25 mouse cellular contexts compared by ENCODE assay signal in the genomic region with DNA sequence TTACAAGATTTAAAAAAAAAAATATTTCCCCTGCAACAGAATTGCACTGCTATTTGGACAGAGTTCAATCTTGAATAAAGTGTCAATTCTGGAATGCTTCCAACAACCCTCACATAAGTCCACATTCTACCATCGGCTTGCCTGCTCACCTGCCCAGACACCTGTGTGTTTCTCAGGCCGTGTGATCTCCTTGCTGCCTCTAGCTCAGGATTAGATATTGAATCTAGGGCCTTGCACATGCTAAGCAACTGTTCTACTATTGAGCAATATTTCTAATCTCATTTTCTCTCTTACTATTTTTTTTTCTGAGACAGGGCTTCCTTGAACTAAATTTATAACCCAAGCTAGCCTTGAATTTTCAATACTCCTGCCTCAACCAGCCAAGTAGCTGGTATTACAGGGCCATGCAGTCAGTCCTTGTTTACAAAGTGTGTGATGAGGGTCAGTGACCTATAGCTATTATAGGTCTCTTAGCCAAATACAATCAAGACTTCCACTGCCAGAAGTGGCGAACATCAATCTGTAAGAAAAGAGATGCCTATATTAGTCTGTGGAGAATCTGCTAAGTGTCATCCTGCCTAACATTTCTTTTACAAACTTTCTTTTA. TPM values are rescaled to one million over a fixed set of nuclear protein-coding genes. Genes with fewer than 3 reads are reported as not detected.
DNase-seq lines count a peak whose midpoint lies in the region; ATAC-seq and TF ChIP-seq lines count a peak whose summit lies in the region.
"Had no signal": no experiment of that assay in that cellular context is flagged by ENCODE, and none has a peak within 500 bp of the region (broad histone marks: within the 10 kb centered on the region; RNA-seq: fewer than 3 reads in every experiment).

No protein-coding gene starts in this region.

- no peak overlapping the region for H3K9ac ChIP-seq in intestine, embryonic 15.5 days
- H3K9ac ChIP-seq in intestine, postnatal 0 days (ENCODE audit: low read depth, low read length) = no peak overlapping the region
- H3K9ac ChIP-seq in lung, embryonic 14.5 days = no peak overlapping the region
- H3K9ac ChIP-seq in intestine, embryonic 16.5 days (ENCODE audit: low read depth, low read length) = no peak overlapping the region
- H3K9ac ChIP-seq: embryonic facial prominence, embryonic 15.5 days; hindbrain, embryonic 12.5 days had no signal

- peak; percentile 77 for ATAC-seq in intestine, embryonic 15.5 days
- no peak for ATAC-seq in intestine, postnatal 0 days
- no peak for ATAC-seq in lung, embryonic 14.5 days (ENCODE audit: insufficient read depth)
- ATAC-seq in intestine, embryonic 16.5 days = peak; percentile 87
- ATAC-seq: forebrain, embryonic 14.5 days; hindbrain, embryonic 16.5 days had no signal

- 29% methylated on average over 3 of the region's 3 CpGs for WGBS in intestine, embryonic 15.5 days
- WGBS in intestine, postnatal 0 days = 30% methylated on average over 3 of the region's 3 CpGs
- WGBS in lung, embryonic 14.5 days = 34% methylated on average over 3 of the region's 3 CpGs
- WGBS in intestine, embryonic 16.5 days = 40% methylated on average over 3 of the region's 3 CpGs

- no peak overlapping the region for H3K27ac ChIP-seq in intestine, embryonic 15.5 days
- H3K27ac ChIP-seq in intestine, postnatal 0 days (ENCODE audit: low read depth, low read length) = no peak overlapping the region
- no peak overlapping the region for H3K27ac ChIP-seq in lung, embryonic 14.5 days (ENCODE audit: low read depth)
- H3K27ac ChIP-seq in intestine, embryonic 16.5 days (ENCODE audit: low read length) = no peak overlapping the region
- H3K27ac ChIP-seq: embryonic facial prominence, embryonic 15.5 days; forebrain, embryonic 10.5 days; gastrocnemius, adult 2 months; hindbrain, embryonic 12.5 days had no signal

- H3K9me3 ChIP-seq in intestine, embryonic 15.5 days = no peaks in the 10 kb centered on the region
- no peaks in the 10 kb centered on the region for H3K9me3 ChIP-seq in intestine, postnatal 0 days (ENCODE audit: control insufficient read depth)
- no peaks in the 10 kb centered on the region for H3K9me3 ChIP-seq in lung, embryonic 14.5 days (ENCODE audit: low read depth, low read length)
- no peaks in the 10 kb centered on the region for H3K9me3 ChIP-seq in intestine, embryonic 16.5 days (ENCODE audit: control insufficient read depth, low read length)
- H3K9me3 ChIP-seq: embryonic facial prominence, embryonic 15.5 days; forebrain, embryonic 10.5 days; hindbrain, embryonic 12.5 days had no signal

- 0 out of 2 replicates have a peak, but pooled peaks cover 2% of the 10 kb centered on the region for H3K4me1 ChIP-seq in intestine, embryonic 15.5 days (replicated peaks)
- no peaks in the 10 kb centered on the region for H3K4me1 ChIP-seq in intestine, postnatal 0 days (replicated peaks; ENCODE audit: control insufficient read depth, insufficient read depth, low read length)
- H3K4me1 ChIP-seq in lung, embryonic 14.5 days (ENCODE audit: insufficient read depth) = no peaks in the 10 kb centered on the region
- 0 out of 2 replicates have a peak, but pooled peaks cover 2% of the 10 kb centered on the region for H3K4me1 ChIP-seq in intestine, embryonic 16.5 days (ENCODE audit: control insufficient read depth, insufficient read depth, low read length)
- H3K4me1 ChIP-seq: embryonic facial prominence, embryonic 15.5 days; forebrain, embryonic 10.5 days; hindbrain, embryonic 12.5 days had no signal

- no peaks in the 10 kb centered on the region for H3K27me3 ChIP-seq in intestine, embryonic 15.5 days (replicated peaks)
- H3K27me3 ChIP-seq in intestine, postnatal 0 days (replicated peaks; ENCODE audit: control insufficient read depth, insufficient read depth, low read length) = no peaks in the 10 kb centered on the region
- no peaks in the 10 kb centered on the region for H3K27me3 ChIP-seq in lung, embryonic 14.5 days (ENCODE audit: insufficient read depth, low read length)
- no peaks in the 10 kb centered on the region for H3K27me3 ChIP-seq in intestine, embryonic 16.5 days (replicated peaks; ENCODE audit: control insufficient read depth, insufficient read depth, low read length)
- H3K27me3 ChIP-seq: embryonic facial prominence, embryonic 15.5 days; hindbrain, embryonic 12.5 days had no signal

- no peak overlapping the region for H3K4me3 ChIP-seq in intestine, embryonic 15.5 days (replicated peaks)
- no peak overlapping the region for H3K4me3 ChIP-seq in intestine, postnatal 0 days (ENCODE audit: low read depth, low read length)
- H3K4me3 ChIP-seq in lung, embryonic 14.5 days (ENCODE audit: low read depth, low read length) = no peak overlapping the region
- no peak overlapping the region for H3K4me3 ChIP-seq in intestine, embryonic 16.5 days (ENCODE audit: low read length)
- H3K4me3 ChIP-seq: embryonic facial prominence, embryonic 15.5 days; erythroblast, embryonic 14.5 days; forebrain, embryonic 10.5 days; gastrocnemius, adult 2 months; hindbrain, embryonic 12.5 days had no signal

- TF ChIP-seq CTCF in intestine, postnatal 0 days (IDR thresholded peaks at IDR 0.05; ENCODE audit: low read depth) = no peak
- no peak for TF ChIP-seq CTCF in lung, embryonic 14.5 days (IDR thresholded peaks at IDR 0.05; ENCODE audit: low read depth)

- H3K36me3 ChIP-seq in intestine, embryonic 15.5 days = no peaks in the 10 kb centered on the region
- no peaks in the 10 kb centered on the region for H3K36me3 ChIP-seq in intestine, postnatal 0 days (ENCODE audit: control insufficient read depth, insufficient read depth)
- no peaks in the 10 kb centered on the region for H3K36me3 ChIP-seq in lung, embryonic 14.5 days (ENCODE audit: insufficient read depth)
- H3K36me3 ChIP-seq in intestine, embryonic 16.5 days (ENCODE audit: control insufficient read depth, insufficient read depth, low read length) = no peaks in the 10 kb centered on the region
- H3K36me3 ChIP-seq: embryonic facial prominence, embryonic 15.5 days; forebrain, embryonic 10.5 days; hindbrain, embryonic 12.5 days had no signal

- peak; percentile 30 for DNase-seq in lung, embryonic 14.5 days
- DNase-seq in lung, postnatal 25 days (ENCODE audit: low spot score) = no peak
- DNase-seq in adipocyte (ENCODE audit: low spot score) = peak; percentile 19
- no peak for DNase-seq in right cerebral cortex, adult 2 months (ENCODE audit: low spot score in 2 of 2)
- DNase-seq: adrenal gland, postnatal 10 days; cerebellum, adult 11 months; cerebellum, adult 8-10 months; cerebellum, postnatal 14 days; embryo, embryonic 11 days; gastrocnemius, adult 2 months; gastrocnemius, postnatal 25 days; heart, postnatal 10 days; heart, postnatal 4 days had no signal

- no peak overlapping the region for H3K4me2 ChIP-seq in intestine, embryonic 15.5 days (replicated peaks)
- H3K4me2 ChIP-seq in intestine, postnatal 0 days (replicated peaks; ENCODE audit: low read depth) = no peak overlapping the region
- H3K4me2 ChIP-seq in lung, embryonic 14.5 days = no peak overlapping the region
- H3K4me2 ChIP-seq in intestine, embryonic 16.5 days (ENCODE audit: low read depth, low read length) = no peak overlapping the region
- H3K4me2 ChIP-seq: embryonic facial prominence, embryonic 15.5 days; hindbrain, embryonic 12.5 days had no signal

RNA-seq across cellular contexts. Expression of a gene that starts 23.0 kb away (rescaled TPM):
- polyA plus RNA-seq in intestine, embryonic 15.5 days (2015; fragmentation: Nextera tagmentation; extraction: Ambion mirVana) = 0.21 and 0.44 TPM in 2 replicates
- polyA plus RNA-seq in intestine, postnatal 0 days (2015; fragmentation: Nextera tagmentation; extraction: Ambion mirVana) = 0.51 and 0.54 TPM in 2 replicates
- not detected in 2 replicates for polyA plus RNA-seq in lung, embryonic 14.5 days (2014; fragmentation: Nextera tagmentation; extraction: Ambion mirVana)
- 0.45 and 0.54 TPM in 2 replicates for polyA plus RNA-seq in intestine, embryonic 16.5 days (2015; fragmentation: Nextera tagmentation; extraction: Ambion mirVana)
- polyA plus RNA-seq: brain, embryonic 14.5 days; embryonic facial prominence, embryonic 11.5 days; erythroblast, embryonic 14.5 days; forebrain, embryonic 10.5 days; forebrain, embryonic 14.5 days; heart, embryonic 14.5 days; hindbrain, embryonic 12.5 days; hindbrain, embryonic 16.5 days had no signal

Comparison
In these comparisons a context has a peak if more than half of its experiments do, and no peak if none do; other contexts are left out.
1. ATAC-seq: peak in intestine, embryonic 15.5 days (single experiment) and intestine, embryonic 16.5 days (single experiment); none in intestine, postnatal 0 days (single experiment) and lung, embryonic 14.5 days (single experiment).
2. DNase-seq: peak in lung, embryonic 14.5 days (single experiment) and adipocyte (single experiment); none in lung, postnatal 25 days (single experiment) and right cerebral cortex, adult 2 months (0 of 2).